Mouse (Mus musculus): ENCODE results near the gene Loxl4. TPM values are rescaled to one million over a fixed set of nuclear protein-coding genes. Genes with fewer than 3 reads are reported as not detected.

The Loxl4 gene
- polyA plus RNA-seq, 1 experiment from 2014 or later: 0.18 TPM

DNA sequence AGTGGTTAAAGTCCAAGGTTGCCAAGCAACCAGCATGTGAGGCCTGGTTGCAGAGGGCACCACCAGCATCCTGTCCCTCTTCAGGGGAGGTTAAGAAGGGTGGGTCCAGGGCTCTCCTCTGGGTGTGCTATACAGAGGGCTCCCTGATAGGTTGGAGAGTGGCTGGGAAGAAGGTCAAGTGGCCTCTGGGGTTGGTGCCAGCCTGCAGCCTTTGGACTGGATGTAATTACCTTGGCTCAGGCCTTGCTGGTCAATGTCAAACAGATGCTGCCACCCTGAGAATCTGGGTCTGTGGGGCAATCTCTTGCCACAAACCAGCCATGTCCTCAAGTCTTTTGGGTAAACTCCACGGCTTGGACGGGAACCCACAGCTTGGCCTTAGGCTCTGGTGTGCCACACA lies 11.2 kb downstream of the Loxl4 start:
- no peaks in the 10 kb centered on the region for H3K9me3 ChIP-seq
- H3K27me3 ChIP-seq (ENCODE audit: insufficient read depth, poor library complexity, severe bottlenecking): no peaks in the 10 kb centered on the region
- H3K4me3 ChIP-seq: no peak overlapping the region
- no peak overlapping the region for H3K27ac ChIP-seq
- DNase-seq (ENCODE audit: low spot score): no peak
- H3K36me3 ChIP-seq: no peaks in the 10 kb centered on the region
- 93% methylated on average over 2 of the region's 2 CpGs for WGBS
- H3K4me1 ChIP-seq (replicated peaks): peaks cover 26% of the 10 kb centered on the region

- DNase-seq (ENCODE audit: low spot score): no peak
- Histone ChIP-seq H3K36me3 (no peaks in the 10 kb centered on the region; the same call in 1 of the 2 replicates), H3K9me3 (no peaks in the 10 kb centered on the region), H3K4me3 (no peak overlapping the region), H3K4me1 (replicated peaks) (peaks cover 26% of the 10 kb centered on the region), H3K27ac (no peak overlapping the region), H3K27me3 (ENCODE audit: insufficient read depth, poor library complexity, severe bottlenecking) (no peaks in the 10 kb centered on the region)
- whole genome bisulfite sequencing: 73% methylated on average over 3 of the region's 3 CpGs
Measured at GRCm38 (mm10) chr19:42600591-42600990, 12.0 kb downstream of the Loxl4 start.

DNA sequence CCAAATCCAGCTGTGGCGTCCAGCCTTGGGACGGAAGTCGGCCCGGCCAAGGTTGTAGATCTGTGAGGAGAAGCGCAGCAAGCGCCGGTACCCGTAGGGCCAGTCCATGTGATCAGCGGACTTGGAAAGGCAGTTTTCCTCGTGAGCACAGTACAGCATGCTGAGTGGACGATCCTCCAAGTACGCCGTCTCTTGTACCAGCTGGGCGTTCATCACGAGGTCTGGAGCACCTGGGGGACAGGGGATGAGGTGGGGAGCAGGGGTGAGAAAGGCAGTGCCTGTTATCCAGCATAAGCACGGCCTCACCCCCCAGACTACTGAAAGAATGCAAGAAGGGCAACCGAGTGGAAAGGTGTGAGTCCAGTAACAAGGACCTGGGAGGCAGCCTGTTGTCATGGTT lies 12.7 kb downstream of the Loxl4 start:
- no peaks in the 10 kb centered on the region for H3K9me3 ChIP-seq
- H3K4me1 ChIP-seq (replicated peaks): peaks cover 26% of the 10 kb centered on the region
- H3K27me3 ChIP-seq (ENCODE audit: insufficient read depth, poor library complexity, severe bottlenecking): no peaks in the 10 kb centered on the region
- 88% methylated on average over 17 of the region's 17 CpGs for WGBS
- H3K27ac ChIP-seq: no peak overlapping the region
- H3K4me3 ChIP-seq: no peak overlapping the region
- no peak for DNase-seq (ENCODE audit: low spot score)
- H3K36me3 ChIP-seq: peaks cover 6% of the 10 kb centered on the region

GRCm38 (mm10) chr19:42597896-42598295 lies 14.7 kb downstream of the Loxl4 start:
- 97% methylated on average over 6 of the region's 6 CpGs for WGBS
- Histone ChIP-seq H3K27me3 (ENCODE audit: insufficient read depth, poor library complexity, severe bottlenecking) (no peaks in the 10 kb centered on the region), H3K4me3 (no peak overlapping the region), H3K36me3 (peaks cover 21% of the 10 kb centered on the region), H3K27ac (no peak overlapping the region), H3K4me1 (replicated peaks) (peaks cover 16% of the 10 kb centered on the region), H3K9me3 (no peaks in the 10 kb centered on the region)
- peak; percentile 1 for DNase-seq (ENCODE audit: low spot score)

GRCm38 (mm10) chr19:42597286-42597685 lies 15.3 kb downstream of the Loxl4 start:
- WGBS: 94% methylated on average over 12 of the region's 12 CpGs
- Histone ChIP-seq H3K27ac (no peak overlapping the region), H3K27me3 (ENCODE audit: insufficient read depth, poor library complexity, severe bottlenecking) (no peaks in the 10 kb centered on the region), H3K4me1 (replicated peaks) (peaks cover 12% of the 10 kb centered on the region), H3K4me3 (no peak overlapping the region), H3K9me3 (no peaks in the 10 kb centered on the region), H3K36me3 (peaks cover 21% of the 10 kb centered on the region)
- no peak for DNase-seq (ENCODE audit: low spot score)

DNA sequence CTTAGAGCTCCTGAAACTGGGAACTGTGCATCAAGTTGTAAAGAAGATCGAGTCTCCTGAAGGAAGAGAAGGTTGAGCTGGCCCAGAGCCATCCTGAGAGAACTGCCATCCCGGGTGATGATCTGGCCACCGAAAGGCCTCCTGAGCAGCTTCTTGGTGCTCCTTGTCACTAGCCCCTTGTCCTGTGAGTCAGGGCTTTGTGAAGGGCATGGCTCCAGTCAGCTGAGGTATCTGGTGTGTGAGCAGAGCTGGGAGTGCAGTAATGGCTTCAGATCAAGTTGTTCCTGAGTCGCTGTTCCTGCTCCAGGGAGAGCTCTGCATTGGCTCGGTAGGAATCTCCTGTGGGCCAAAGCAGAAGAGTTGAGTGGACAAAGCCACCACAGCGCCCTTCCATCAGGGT lies 17.5 kb downstream of the Loxl4 start:
- H3K36me3 ChIP-seq: peaks cover 34% of the 10 kb centered on the region

GRCm38 (mm10) chr19:42593456-42593855 lies 19.2 kb downstream of the Loxl4 start:
- Histone ChIP-seq H3K36me3 (peaks cover 34% of the 10 kb centered on the region), H3K4me3 (no peak overlapping the region), H3K27me3 (ENCODE audit: insufficient read depth, poor library complexity, severe bottlenecking) (no peaks in the 10 kb centered on the region), H3K4me1 (replicated peaks) (peaks cover 13% of the 10 kb centered on the region; the same call in 1 of the 2 replicates), H3K9me3 (no peaks in the 10 kb centered on the region), H3K27ac (no peak overlapping the region)
- 91% methylated on average over 6 of the region's 6 CpGs for WGBS
- no peak for DNase-seq (ENCODE audit: low spot score)

More for the DNA sequence above, 17.5 kb downstream of the Loxl4 start:
- no peaks in the 10 kb centered on the region for H3K27me3 ChIP-seq (ENCODE audit: insufficient read depth, poor library complexity, severe bottlenecking)
- H3K4me3 ChIP-seq: no peak overlapping the region
- H3K4me1 ChIP-seq (replicated peaks): peaks cover 13% of the 10 kb centered on the region; the same call in 1 of the 2 replicates
- DNase-seq (ENCODE audit: low spot score): no peak
- H3K9me3 ChIP-seq: no peaks in the 10 kb centered on the region
- H3K27ac ChIP-seq: no peak overlapping the region
- 92% methylated on average over 6 of the region's 6 CpGs for WGBS

GRCm38 (mm10) chr19:42591534-42591933 lies 21.1 kb downstream of the Loxl4 start:
- DNase-seq (ENCODE audit: low spot score): peak; percentile 22
- Histone ChIP-seq H3K27me3 (ENCODE audit: insufficient read depth, poor library complexity, severe bottlenecking) (no peaks in the 10 kb centered on the region), H3K4me3 (no peak overlapping the region), H3K27ac (peak overlapping the region; percentile 35; the same call in 1 of the 2 replicates), H3K36me3 (peaks cover 37% of the 10 kb centered on the region), H3K9me3 (no peaks in the 10 kb centered on the region), H3K4me1 (replicated peaks) (peaks cover 17% of the 10 kb centered on the region; the same call in 1 of the 2 replicates)
- WGBS: 75% methylated on average over 14 of the region's 14 CpGs

GRCm38 (mm10) chr19:42589246-42589645 lies 23.4 kb downstream of the Loxl4 start:
- Histone ChIP-seq H3K4me3 (no peak overlapping the region), H3K27ac (no peak overlapping the region), H3K27me3 (ENCODE audit: insufficient read depth, poor library complexity, severe bottlenecking) (no peaks in the 10 kb centered on the region), H3K9me3 (no peaks in the 10 kb centered on the region), H3K36me3 (peaks cover 41% of the 10 kb centered on the region), H3K4me1 (replicated peaks) (peaks cover 17% of the 10 kb centered on the region; the same call in 1 of the 2 replicates)
- no peak for DNase-seq (ENCODE audit: low spot score)
- WGBS: 95% methylated on average over 1 of the region's 1 CpGs

- H3K4me1 ChIP-seq (replicated peaks): peaks cover 17% of the 10 kb centered on the region; the same call in 1 of the 2 replicates
- H3K27ac ChIP-seq: no peak overlapping the region
- no peak overlapping the region for H3K4me3 ChIP-seq
- no peaks in the 10 kb centered on the region for H3K27me3 ChIP-seq (ENCODE audit: insufficient read depth, poor library complexity, severe bottlenecking)
- no peak for DNase-seq (ENCODE audit: low spot score)
- H3K9me3 ChIP-seq: no peaks in the 10 kb centered on the region
- peaks cover 47% of the 10 kb centered on the region for H3K36me3 ChIP-seq
- WGBS: 85% methylated on average over 2 of the region's 2 CpGs
Measured at GRCm38 (mm10) chr19:42587704-42588103, 24.9 kb downstream of the Loxl4 start.

DNA sequence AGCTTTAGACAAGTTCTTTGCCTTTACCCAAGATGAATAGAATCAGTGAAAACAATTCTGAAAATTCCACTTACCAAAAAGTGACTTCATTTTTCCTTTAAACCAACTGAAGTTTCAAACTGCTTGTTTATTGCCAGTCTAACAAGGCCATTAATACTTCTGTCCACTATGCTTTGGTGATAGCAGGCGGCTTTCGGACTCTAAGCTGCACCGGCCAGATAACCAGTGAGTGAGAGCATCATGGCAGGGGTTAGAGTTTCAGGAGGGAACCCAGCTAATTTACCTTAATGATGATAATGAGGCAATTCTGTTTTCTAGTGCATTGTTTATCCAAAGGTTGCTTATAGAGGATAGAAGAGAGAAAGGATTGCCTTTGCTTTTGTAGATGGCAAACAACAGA lies 28.4 kb downstream of the Loxl4 start:
- no peak for DNase-seq (ENCODE audit: low spot score)
- H3K4me1 ChIP-seq (replicated peaks): peaks cover 8% of the 10 kb centered on the region

DNA sequence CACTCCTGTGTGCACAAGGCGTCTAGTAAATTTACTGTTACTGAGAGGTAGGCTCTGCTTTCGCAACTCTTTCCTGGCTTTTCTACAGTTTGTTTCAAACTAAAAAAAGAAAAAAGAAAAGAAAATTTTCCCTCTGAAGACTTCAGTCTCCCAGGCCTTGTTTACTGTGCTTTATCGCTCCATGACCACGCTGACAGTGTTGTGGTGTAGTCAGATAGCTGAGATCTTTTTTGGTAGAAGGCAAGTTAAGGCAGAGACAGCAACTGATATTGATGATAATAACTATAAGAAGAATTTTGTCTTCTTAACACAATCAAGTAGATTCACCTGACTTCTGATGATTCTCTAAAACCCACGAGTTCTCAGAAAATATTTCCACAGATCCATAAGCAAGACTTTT lies 28.9 kb downstream of the Loxl4 start:
- Histone ChIP-seq H3K27ac (no peak overlapping the region), H3K4me3 (no peak overlapping the region), H3K4me1 (replicated peaks) (peaks cover 8% of the 10 kb centered on the region), H3K36me3 (peaks cover 36% of the 10 kb centered on the region), H3K27me3 (ENCODE audit: insufficient read depth, poor library complexity, severe bottlenecking) (no peaks in the 10 kb centered on the region), H3K9me3 (no peaks in the 10 kb centered on the region)
- DNase-seq (ENCODE audit: low spot score): no peak
- WGBS: 94% methylated on average over 5 of the region's 5 CpGs

More for the DNA sequence above, 28.4 kb downstream of the Loxl4 start:
- WGBS: 92% methylated on average over 3 of the region's 3 CpGs
- Histone ChIP-seq H3K4me3 (no peak overlapping the region), H3K27me3 (ENCODE audit: insufficient read depth, poor library complexity, severe bottlenecking) (no peaks in the 10 kb centered on the region), H3K36me3 (peaks cover 36% of the 10 kb centered on the region), H3K27ac (no peak overlapping the region), H3K9me3 (no peaks in the 10 kb centered on the region)

DNA sequence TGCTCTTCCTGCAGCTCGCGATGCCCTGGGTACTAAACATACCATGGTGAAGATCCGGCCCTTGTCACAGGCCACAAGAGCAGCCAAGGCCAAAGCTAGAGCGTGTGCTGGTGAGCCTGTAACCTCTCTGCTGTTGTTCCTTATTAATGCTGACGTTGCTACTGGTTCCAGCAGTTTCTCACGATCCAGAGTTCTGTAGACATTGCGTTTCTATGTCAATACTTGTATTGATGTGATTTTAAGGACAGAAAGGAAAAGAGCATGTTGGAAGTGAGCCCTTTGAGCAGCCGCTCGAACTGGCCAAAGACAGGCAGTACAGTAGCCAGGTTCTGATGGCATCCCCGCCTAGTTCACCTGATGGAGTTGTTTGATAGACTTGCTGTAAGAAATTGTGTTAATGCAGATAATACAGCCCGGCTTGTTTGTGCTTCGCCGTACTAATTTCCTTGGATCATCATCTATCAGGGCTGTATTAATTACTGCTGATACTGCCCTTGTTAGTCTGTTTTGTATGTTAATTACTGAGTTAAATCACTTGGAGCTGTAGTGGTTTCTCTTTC lies 29.7 kb downstream of the Loxl4 start:
- no peak for DNase-seq (ENCODE audit: low spot score)
- Histone ChIP-seq H3K27ac (no peak overlapping the region), H3K27me3 (ENCODE audit: insufficient read depth, poor library complexity, severe bottlenecking) (no peaks in the 10 kb centered on the region), H3K9me3 (no peaks in the 10 kb centered on the region), H3K4me3 (no peak overlapping the region), H3K36me3 (peaks cover 36% of the 10 kb centered on the region), H3K4me1 (replicated peaks) (peaks cover 4% of the 10 kb centered on the region)
- 92% methylated on average over 13 of the region's 13 CpGs for WGBS

GRCm38 (mm10) chr19:42580701-42581100 lies 31.9 kb downstream of the Loxl4 start:
- H3K9me3 ChIP-seq: no peaks in the 10 kb centered on the region
- no peak overlapping the region for H3K27ac ChIP-seq
- H3K4me3 ChIP-seq: no peak overlapping the region
- no peaks in the 10 kb centered on the region for H3K27me3 ChIP-seq (ENCODE audit: insufficient read depth, poor library complexity, severe bottlenecking)
- peak; percentile 24 for DNase-seq (ENCODE audit: low spot score)
- H3K4me1 ChIP-seq (replicated peaks): peaks cover 4% of the 10 kb centered on the region
- WGBS: 46% methylated on average over 4 of the region's 4 CpGs
- peaks cover 29% of the 10 kb centered on the region for H3K36me3 ChIP-seq
